Mouse (Mus musculus): Measurements from ENCODE around the gene Usp7.

DNA sequence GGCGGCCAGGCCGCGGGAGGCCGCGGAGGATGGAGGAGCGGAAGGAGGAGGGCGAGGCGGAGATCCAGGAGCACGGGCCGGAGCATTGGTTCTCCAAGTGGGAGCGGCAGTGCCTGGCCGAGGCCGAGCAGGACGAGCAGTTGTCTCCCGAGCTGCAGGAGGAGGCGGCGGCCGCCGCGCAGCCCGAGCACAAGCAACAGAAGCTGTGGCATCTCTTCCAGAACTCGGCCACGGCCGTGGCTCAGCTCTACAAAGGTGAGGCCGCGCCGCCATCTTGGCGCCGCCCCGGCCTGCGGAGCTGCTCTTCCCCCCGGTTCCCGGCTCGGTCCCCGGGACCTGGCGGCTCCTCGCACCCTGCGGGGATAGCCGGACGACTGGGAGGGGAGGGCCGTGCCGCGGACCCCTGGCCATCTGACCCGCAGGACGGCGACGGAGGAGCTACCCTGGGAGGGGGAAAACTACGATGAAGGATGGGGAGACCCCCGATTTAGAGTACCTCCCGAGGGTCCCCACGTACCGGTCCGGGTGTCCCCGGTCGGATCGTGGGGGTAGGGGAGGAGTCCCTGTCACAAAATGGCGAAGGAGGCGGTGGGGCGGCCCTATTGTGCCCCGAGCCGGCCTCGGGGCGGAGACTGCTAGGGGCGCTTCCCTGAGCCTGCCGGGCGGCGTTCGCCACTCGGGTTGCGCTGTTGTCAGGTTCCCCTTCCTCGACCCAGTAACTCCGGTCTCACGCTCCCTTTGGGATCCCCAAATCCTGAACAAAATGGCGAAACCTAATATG is 38.5 kb upstream of the Usp7 start:
- TF ChIP-seq CTCF (IDR thresholded peaks at IDR 0.05; ENCODE audit: low read depth, low read length) (no peak), POLR2A (IDR thresholded peaks at IDR 0.05; ENCODE audit: borderline replicate concordance, low read depth, low read length) (no peak)
